Mouse (Mus musculus): ENCODE data around the gene Zp3r. TPM values are rescaled to one million over a fixed set of nuclear protein-coding genes. Genes with fewer than 3 reads are reported as not detected.
"Not testable (repeated sequence)": the region's sequence is repeated elsewhere in the genome, so short reads cannot be mapped to it uniquely, and the experiment has no call there.

The Zp3r gene
- polyA plus RNA-seq (2016; fragmentation: Nextera tagmentation; extraction: Ambion mirVana) = not detected in 2 replicates

- WGBS = 88% methylated on average over 2 of the region's 2 CpGs
- Histone ChIP-seq H3K9ac (no peak within 1 kb of the TSS), H3K36me3 (no peaks in the 10 kb centered on the region), H3K27ac (no peak within 1 kb of the TSS), H3K27me3 (no peaks in the 10 kb centered on the region), H3K9me3 (no peaks in the 10 kb centered on the region), H3K4me2 (replicated peaks) (no peak within 1 kb of the TSS), H3K4me3 (no peak within 1 kb of the TSS), H3K4me1 (no peaks in the 10 kb centered on the region)
- no peak for ATAC-seq (ENCODE audit: insufficient number of reproducible peaks, insufficient read depth, low FRiP score, low TSS enrichment)
Measured at GRCm38 (mm10) chr1:130629521-130629920, at the start of gene Zp3r. TSS of gene Zp3r (minus strand) at chr1:130629621.

- Histone ChIP-seq H3K4me2 (replicated peaks) (no peak overlapping the region), H3K4me1 (no peaks in the 10 kb centered on the region), H3K27me3 (no peaks in the 10 kb centered on the region), H3K36me3 (no peaks in the 10 kb centered on the region), H3K27ac (no peak overlapping the region), H3K9me3 (no peaks in the 10 kb centered on the region), H3K4me3 (no peak overlapping the region), H3K9ac (no peak overlapping the region)
- no peak for ATAC-seq (ENCODE audit: insufficient number of reproducible peaks, insufficient read depth, low FRiP score, low TSS enrichment)
- 84% methylated on average over 2 of the region's 2 CpGs for WGBS
Measured at GRCm38 (mm10) chr1:130678551-130678950, 49.1 kb upstream of the Zp3r start.

GRCm38 (mm10) chr1:130663576-130663975 lies 34.2 kb upstream of the Zp3r start:
- H3K27me3 ChIP-seq = not testable (repeated sequence)

GRCm38 (mm10) chr1:130661454-130661853 lies 32.0 kb upstream of the Zp3r start, which contains the start of gene C4bp:
TSS of gene C4bp (minus strand) at chr1:130661632.
- no peak within 1 kb of the TSS for H3K4me3 ChIP-seq
- no peak within 1 kb of the TSS for H3K4me2 ChIP-seq (replicated peaks)
- no peaks in the 10 kb centered on the region for H3K4me1 ChIP-seq
- no peak for ATAC-seq (ENCODE audit: insufficient number of reproducible peaks, insufficient read depth, low FRiP score, low TSS enrichment)
- 66% methylated on average over 3 of the region's 3 CpGs for WGBS
- H3K36me3 ChIP-seq = no peaks in the 10 kb centered on the region
- no peaks in the 10 kb centered on the region for H3K27me3 ChIP-seq
- no peak within 1 kb of the TSS for H3K9ac ChIP-seq
- H3K9me3 ChIP-seq = no peaks in the 10 kb centered on the region
- no peak within 1 kb of the TSS for H3K27ac ChIP-seq

More at GRCm38 (mm10) chr1:130663576-130663975, 34.2 kb upstream of the Zp3r start:
- H3K36me3 ChIP-seq; H3K27ac ChIP-seq; ATAC-seq (ENCODE audit: insufficient number of reproducible peaks, insufficient read depth, low FRiP score, low TSS enrichment); H3K9me3 ChIP-seq; H3K4me3 ChIP-seq; H3K9ac ChIP-seq; H3K4me2 ChIP-seq (replicated peaks); H3K4me1 ChIP-seq: not testable (repeated sequence)
- 84% methylated on average over 5 of the region's 5 CpGs for WGBS

GRCm38 (mm10) chr1:130659641-130660040 lies 30.2 kb upstream of the Zp3r start:
- H3K27ac ChIP-seq; ATAC-seq (ENCODE audit: insufficient number of reproducible peaks, insufficient read depth, low FRiP score, low TSS enrichment); H3K9me3 ChIP-seq; H3K9ac ChIP-seq; H3K27me3 ChIP-seq; H3K4me3 ChIP-seq; H3K36me3 ChIP-seq; H3K4me2 ChIP-seq (replicated peaks); H3K4me1 ChIP-seq: not testable (repeated sequence)
- 47% methylated on average over 5 of the region's 5 CpGs for WGBS

GRCm38 (mm10) chr1:130644103-130644502 lies 14.7 kb upstream of the Zp3r start:
- H3K9ac ChIP-seq = no peak overlapping the region
- no peak overlapping the region for H3K27ac ChIP-seq
- no peak for ATAC-seq (ENCODE audit: insufficient number of reproducible peaks, insufficient read depth, low FRiP score, low TSS enrichment)
- H3K4me2 ChIP-seq (replicated peaks) = no peak overlapping the region
- no peaks in the 10 kb centered on the region for H3K9me3 ChIP-seq
- H3K4me3 ChIP-seq = no peak overlapping the region
- no peaks in the 10 kb centered on the region for H3K36me3 ChIP-seq
- WGBS = 57% methylated on average over 4 of the region's 4 CpGs
- H3K27me3 ChIP-seq = no peaks in the 10 kb centered on the region
- H3K4me1 ChIP-seq = no peaks in the 10 kb centered on the region

- Histone ChIP-seq H3K27me3 (no peaks in the 10 kb centered on the region), H3K27ac (no peak overlapping the region), H3K9me3 (no peaks in the 10 kb centered on the region), H3K36me3 (no peaks in the 10 kb centered on the region), H3K4me1 (no peaks in the 10 kb centered on the region), H3K4me2 (replicated peaks) (no peak overlapping the region), H3K9ac (no peak overlapping the region), H3K4me3 (no peak overlapping the region)
- no peak for ATAC-seq (ENCODE audit: insufficient number of reproducible peaks, insufficient read depth, low FRiP score, low TSS enrichment)
Measured at GRCm38 (mm10) chr1:130640967-130641366, 11.5 kb upstream of the Zp3r start.

GRCm38 (mm10) chr1:130633761-130634410 lies 4.5 kb upstream of the Zp3r start:
- H3K27me3 ChIP-seq = no peaks in the 10 kb centered on the region
- WGBS = 32% methylated on average over 16 of the region's 16 CpGs
- peak; percentile 35; the same call in 1 of the 2 replicates for ATAC-seq (ENCODE audit: insufficient number of reproducible peaks, insufficient read depth, low FRiP score, low TSS enrichment)

GRCm38 (mm10) chr1:130633316-130633715 lies 3.9 kb upstream of the Zp3r start:
- H3K27ac ChIP-seq = no peak overlapping the region
- H3K36me3 ChIP-seq = no peaks in the 10 kb centered on the region
- H3K4me2 ChIP-seq (replicated peaks) = no peak overlapping the region
- 85% methylated on average over 8 of the region's 8 CpGs for WGBS
- H3K9ac ChIP-seq = no peak overlapping the region
- ATAC-seq (ENCODE audit: insufficient number of reproducible peaks, insufficient read depth, low FRiP score, low TSS enrichment) = no peak
- H3K4me1 ChIP-seq = no peaks in the 10 kb centered on the region
- no peak overlapping the region for H3K4me3 ChIP-seq
- H3K9me3 ChIP-seq = no peaks in the 10 kb centered on the region
- no peaks in the 10 kb centered on the region for H3K27me3 ChIP-seq

More at GRCm38 (mm10) chr1:130633761-130634410, 4.5 kb upstream of the Zp3r start:
- Histone ChIP-seq H3K9ac (no peak overlapping the region), H3K4me1 (no peaks in the 10 kb centered on the region), H3K36me3 (no peaks in the 10 kb centered on the region), H3K4me2 (replicated peaks) (no peak overlapping the region), H3K27ac (no peak overlapping the region), H3K4me3 (no peak overlapping the region), H3K9me3 (no peaks in the 10 kb centered on the region)

GRCm38 (mm10) chr1:130596291-130596690 lies 33.1 kb downstream of the Zp3r start:
- no peaks in the 10 kb centered on the region for H3K36me3 ChIP-seq
- no peaks in the 10 kb centered on the region for H3K27me3 ChIP-seq
- ATAC-seq (ENCODE audit: insufficient number of reproducible peaks, insufficient read depth, low FRiP score, low TSS enrichment) = no peak
- H3K27ac ChIP-seq = no peak overlapping the region
- H3K9ac ChIP-seq = no peak overlapping the region
- no peaks in the 10 kb centered on the region for H3K9me3 ChIP-seq
- WGBS = 84% methylated on average over 2 of the region's 2 CpGs
- H3K4me3 ChIP-seq = no peak overlapping the region
- no peaks in the 10 kb centered on the region for H3K4me1 ChIP-seq
- H3K4me2 ChIP-seq (replicated peaks) = no peak overlapping the region

- H3K27me3 ChIP-seq = no peaks in the 10 kb centered on the region
- no peaks in the 10 kb centered on the region for H3K36me3 ChIP-seq
- no peaks in the 10 kb centered on the region for H3K9me3 ChIP-seq
- H3K27ac ChIP-seq = no peak overlapping the region
- H3K4me3 ChIP-seq = no peak overlapping the region
- no peak overlapping the region for H3K4me2 ChIP-seq (replicated peaks)
- H3K9ac ChIP-seq = no peak overlapping the region
- no peaks in the 10 kb centered on the region for H3K4me1 ChIP-seq
- WGBS = 88% methylated on average over 9 of the region's 9 CpGs
- ATAC-seq (ENCODE audit: insufficient number of reproducible peaks, insufficient read depth, low FRiP score, low TSS enrichment) = no peak
Measured at GRCm38 (mm10) chr1:130588659-130589058, 40.8 kb downstream of the Zp3r start.

- Histone ChIP-seq H3K4me3 (no peak overlapping the region), H3K9ac (no peak overlapping the region), H3K4me1 (no peaks in the 10 kb centered on the region), H3K36me3 (no peaks in the 10 kb centered on the region), H3K27ac (no peak overlapping the region), H3K27me3 (no peaks in the 10 kb centered on the region), H3K9me3 (no peaks in the 10 kb centered on the region), H3K4me2 (replicated peaks) (no peak overlapping the region)
- ATAC-seq (ENCODE audit: insufficient number of reproducible peaks, insufficient read depth, low FRiP score, low TSS enrichment) = no peak
- WGBS = 81% methylated on average over 4 of the region's 4 CpGs
Measured at GRCm38 (mm10) chr1:130576389-130576788, 53.0 kb downstream of the Zp3r start.

Measured in embryonic facial prominence, embryonic 12.5 days (tissue).